Mouse (Mus musculus): ENCODE measurements around the gene Mab21l1. TPM values are rescaled to one million over a fixed set of nuclear protein-coding genes. Genes with fewer than 3 reads are reported as not detected.

Gene Mab21l1
- total RNA-seq, 2 experiments from 2014 or later = 0.11 TPM; not detected in 1

DNA sequence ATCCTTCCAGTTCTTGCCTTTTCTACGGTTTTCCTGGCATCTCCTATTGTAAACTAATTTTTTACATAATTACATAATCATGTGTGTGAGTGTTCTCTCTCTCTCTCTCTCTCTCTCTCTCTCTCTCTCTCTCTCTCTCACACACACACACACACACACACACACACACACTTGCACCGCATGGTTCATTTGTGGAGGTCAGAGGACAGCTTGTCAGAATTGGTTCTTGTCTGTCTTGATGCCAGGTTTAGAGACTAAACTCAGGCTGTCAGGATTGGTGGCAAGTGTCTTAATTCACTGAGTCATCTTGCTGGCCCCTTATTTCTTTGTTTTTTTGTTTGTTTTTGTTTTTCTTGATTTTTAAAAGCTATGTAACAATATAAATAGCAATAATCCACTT, 12.5 kb downstream of the Mab21l1 start:
- intact Hi-C loops (cut with DNase I) = no loop called here

DNA sequence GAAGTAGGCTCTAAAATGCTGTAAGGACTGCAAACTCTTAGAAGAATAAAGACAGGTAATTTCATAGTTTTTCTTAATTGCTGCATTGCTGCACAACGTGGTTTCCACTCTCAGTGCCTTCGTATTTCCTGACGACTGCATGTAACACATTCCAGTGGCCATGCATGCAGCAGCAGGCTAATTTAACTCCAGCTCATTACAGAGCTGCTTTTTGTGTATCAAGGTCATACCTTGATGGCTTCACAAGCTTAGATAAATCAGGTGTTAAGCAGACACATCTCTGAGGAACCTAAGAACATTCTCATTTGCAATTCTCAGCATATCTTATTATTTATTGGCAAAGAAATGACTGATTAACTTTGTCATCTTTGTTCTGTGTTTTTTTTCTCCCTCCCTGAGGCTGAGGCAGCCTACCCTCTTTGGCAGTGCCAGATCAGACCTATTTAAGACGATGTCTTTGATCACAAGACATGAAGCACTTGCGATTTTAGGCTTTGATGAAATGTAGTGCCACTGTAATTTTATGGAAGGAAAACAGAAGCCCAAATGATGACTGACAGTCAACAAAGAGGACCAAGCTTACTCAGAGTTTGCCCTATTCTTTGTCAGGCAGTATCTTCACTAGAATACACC, 32.8 kb downstream of the Mab21l1 start:
- DNase-seq = no peak
- intact Hi-C loops (cut with DNase I) = no loop called here

More for the DNA sequence above, 12.5 kb downstream of the Mab21l1 start:
- no peak for DNase-seq

DNA sequence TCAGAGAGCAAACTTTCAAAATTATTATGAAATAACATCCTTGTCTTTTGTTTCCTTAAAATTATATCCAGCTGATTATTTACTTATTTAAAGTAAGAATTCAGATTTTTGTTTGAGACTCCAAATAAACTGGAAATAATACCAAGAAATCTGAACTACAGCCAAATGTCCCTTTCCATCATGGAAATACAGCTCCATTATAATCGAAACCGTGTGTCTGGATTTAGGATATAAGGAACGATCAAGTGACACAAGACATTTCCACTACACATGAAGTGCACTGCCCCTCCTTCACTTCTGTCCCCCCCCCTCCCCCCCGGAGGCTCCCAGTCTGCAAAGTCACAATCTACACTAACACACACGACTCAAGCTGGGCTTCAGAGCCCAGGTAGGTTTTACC, 33.8 kb downstream of the Mab21l1 start:
- intact Hi-C loops (cut with DNase I) = no loop called here
- DNase-seq = no peak

DNA sequence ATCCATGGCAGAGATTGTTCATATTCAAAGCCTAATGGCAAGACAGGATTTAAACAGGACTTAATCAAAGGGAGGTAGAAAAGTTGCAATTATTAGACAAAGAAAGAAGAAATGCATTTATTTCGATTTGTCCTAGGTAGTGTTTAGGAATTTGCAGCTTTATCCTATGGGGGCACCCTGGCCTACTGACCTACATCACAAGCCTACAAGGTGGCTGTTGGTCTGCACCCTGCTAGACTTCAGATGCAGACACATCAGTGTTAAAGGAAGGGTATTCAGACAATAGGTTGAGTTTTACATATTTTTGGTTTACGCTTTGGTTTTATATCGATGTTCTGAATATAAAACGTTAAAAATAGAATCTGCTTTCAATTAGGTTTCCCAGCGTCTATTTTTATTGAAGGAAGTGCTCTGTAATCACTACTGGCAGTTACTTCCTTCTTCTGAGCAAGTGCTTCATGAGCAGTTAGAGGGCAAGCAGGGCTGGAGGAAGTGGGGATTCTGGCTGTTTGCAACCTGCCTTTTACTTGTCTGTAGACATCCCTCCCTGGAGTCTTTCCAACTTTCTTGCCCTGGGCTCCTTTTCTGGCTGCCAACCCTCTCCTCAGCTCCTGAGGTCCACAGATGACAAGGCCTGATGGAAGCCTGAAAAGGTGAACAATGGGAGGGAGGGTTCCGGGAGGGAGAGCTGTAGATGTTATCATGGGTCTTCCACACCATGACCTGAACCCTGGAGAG, 34.5 kb downstream of the Mab21l1 start:
- intact Hi-C loops (cut with DNase I) = no loop called here
- peak in 1 of 2 experiments; percentile 22 for DNase-seq

DNA sequence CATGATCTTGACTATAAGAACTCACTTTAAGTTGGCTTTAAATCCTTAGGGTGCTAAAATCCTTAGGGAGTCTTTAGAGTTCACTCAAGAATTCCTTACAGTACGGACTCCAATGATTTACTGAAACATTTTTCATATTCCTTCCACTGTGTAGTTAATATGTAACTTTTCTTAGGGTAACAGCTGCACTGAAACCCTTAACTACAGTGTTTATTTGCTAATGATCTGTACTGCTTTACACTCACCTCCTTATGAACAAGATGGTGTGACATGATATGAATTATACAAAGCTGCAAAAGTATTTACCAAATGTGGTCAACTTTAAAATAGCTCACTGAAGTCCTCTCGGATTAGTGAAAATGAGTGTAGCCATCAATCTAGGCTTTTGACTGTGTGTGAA, 35.8 kb downstream of the Mab21l1 start:
- DNase-seq = no peak
- intact Hi-C loops (cut with DNase I) = no loop called here

DNA sequence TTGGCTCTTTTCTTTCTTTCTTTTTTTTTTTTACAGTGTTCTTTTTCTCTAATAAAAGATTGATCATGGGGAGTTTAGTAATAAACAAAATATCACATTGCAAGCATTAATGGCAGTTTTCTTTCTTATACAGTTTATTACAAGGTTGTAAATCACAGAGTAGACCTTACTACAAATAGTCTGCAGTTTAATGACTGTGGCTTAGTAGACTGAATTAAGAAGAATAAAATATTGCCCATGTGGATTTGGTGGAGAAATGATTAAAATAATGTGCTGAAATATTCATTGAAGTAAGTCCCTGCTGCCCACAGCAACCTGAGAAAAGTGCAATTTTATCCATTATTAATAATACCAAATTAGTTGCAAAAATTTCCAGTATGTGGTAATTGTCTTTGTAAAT, 37.3 kb downstream of the Mab21l1 start:
- intact Hi-C loops (cut with DNase I) = no loop called here
- DNase-seq = no peak

DNA sequence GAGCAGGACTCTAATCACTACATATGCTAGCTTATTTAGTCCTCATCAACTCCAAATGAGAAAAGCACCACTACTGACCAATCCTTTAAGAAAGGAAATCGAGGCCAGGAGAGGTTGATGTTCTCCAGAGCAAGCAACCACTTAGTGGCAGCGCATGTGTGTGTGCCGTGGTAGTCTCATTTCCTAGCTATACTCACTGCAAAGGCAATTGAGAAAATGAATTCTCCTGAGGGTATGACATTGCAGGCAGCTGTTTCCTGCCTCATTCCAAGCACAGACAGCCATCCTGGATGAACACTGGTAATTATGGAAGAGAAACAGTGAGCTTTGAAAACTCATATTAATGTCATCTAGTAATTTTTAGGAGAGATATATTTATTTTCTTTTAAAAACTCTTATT, 42.6 kb downstream of the Mab21l1 start:
- no peak for DNase-seq
- intact Hi-C loops (cut with DNase I) = no loop called here

DNA sequence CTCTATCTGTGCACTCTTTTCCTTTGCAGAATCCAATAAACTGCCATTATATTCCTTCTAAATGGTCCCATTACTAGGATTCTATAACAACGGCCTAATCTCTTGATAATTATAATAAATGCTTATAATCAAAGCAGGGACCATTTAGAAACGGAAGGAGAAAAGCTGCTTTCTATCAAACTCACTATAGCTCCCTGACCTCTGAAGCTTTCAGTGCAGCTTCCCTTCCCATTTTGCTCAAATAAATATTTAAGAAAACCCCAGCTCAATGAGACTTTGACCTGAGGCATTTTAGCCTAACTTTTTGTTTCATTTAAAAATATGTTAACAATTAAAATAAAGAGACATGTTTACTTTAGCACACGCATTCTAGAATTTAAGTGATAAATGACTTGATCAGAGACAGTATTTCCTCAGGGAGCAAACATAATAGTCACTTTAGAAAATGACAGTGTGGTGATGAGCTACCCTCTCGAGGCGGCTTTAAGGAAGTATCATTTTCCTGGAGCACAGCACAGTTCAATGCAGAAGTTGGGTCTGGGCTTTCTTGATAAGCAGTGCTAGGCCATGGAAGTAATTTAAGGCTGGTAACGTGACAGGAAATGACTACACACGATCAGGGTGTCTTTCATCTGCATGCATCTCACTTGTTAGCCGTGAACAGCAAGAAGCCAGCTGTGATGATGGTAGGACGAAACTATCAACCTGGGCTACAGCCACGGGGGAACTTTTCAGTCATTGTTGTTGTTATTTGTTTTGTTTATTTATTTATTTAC, 46.4 kb downstream of the Mab21l1 start:
- intact Hi-C loops (cut with DNase I) = no loop called here

DNA sequence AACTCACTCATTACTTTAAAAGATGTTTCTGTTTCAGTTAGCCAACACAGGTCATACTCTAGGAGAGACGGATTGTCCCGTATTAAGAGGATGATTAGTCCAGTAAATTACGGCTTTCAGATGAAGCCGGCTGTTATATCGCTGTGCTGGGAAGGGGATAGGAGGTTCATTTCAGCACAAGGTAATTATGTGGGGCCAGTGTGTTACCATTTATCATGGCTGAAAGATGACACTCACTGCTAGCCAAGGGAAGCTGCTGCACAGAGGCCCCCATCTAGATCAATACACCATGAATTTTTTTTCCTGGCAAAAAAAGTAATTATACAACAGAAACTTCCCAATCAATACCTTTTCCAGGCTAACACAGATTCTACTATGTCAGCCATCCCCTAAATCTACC, 47.9 kb downstream of the Mab21l1 start:
- intact Hi-C loops (cut with DNase I) = no loop called here

More for the DNA sequence above, 46.4 kb downstream of the Mab21l1 start:
- no peak for DNase-seq

More for the DNA sequence above, 47.9 kb downstream of the Mab21l1 start:
- DNase-seq = no peak
